Mouse (Mus musculus): ENCODE data around the gene Cyp2s1.
"Not testable (repeated sequence)": the region's sequence is repeated elsewhere in the genome, so short reads cannot be mapped to it uniquely, and the experiment has no call there.

- not testable (repeated sequence) for TF ChIP-seq CTCF (IDR thresholded peaks at IDR 0.05; ENCODE audit: low read depth, low read length); POLR2A (IDR thresholded peaks at IDR 0.05; ENCODE audit: insufficient read depth, low read length); EP300 (IDR thresholded peaks at IDR 0.05; ENCODE audit: insufficient read depth, low read depth, low read length)
These were observed 23.7 kb downstream of the Cyp2s1 start for GRCm38 (mm10) chr7:25792966-25793365.
